Mouse (Mus musculus): ENCODE measurements at regions not wholly inside any gene's neighbourhood (a gene's known extent, or its start where the extent isn't known, plus 50 kb on each side); places are given as distances from the start of the nearest gene placed in this dataset.
A peak's percentile ranks its signal among the peaks of the same experiment; 100 is the strongest.

DNA sequence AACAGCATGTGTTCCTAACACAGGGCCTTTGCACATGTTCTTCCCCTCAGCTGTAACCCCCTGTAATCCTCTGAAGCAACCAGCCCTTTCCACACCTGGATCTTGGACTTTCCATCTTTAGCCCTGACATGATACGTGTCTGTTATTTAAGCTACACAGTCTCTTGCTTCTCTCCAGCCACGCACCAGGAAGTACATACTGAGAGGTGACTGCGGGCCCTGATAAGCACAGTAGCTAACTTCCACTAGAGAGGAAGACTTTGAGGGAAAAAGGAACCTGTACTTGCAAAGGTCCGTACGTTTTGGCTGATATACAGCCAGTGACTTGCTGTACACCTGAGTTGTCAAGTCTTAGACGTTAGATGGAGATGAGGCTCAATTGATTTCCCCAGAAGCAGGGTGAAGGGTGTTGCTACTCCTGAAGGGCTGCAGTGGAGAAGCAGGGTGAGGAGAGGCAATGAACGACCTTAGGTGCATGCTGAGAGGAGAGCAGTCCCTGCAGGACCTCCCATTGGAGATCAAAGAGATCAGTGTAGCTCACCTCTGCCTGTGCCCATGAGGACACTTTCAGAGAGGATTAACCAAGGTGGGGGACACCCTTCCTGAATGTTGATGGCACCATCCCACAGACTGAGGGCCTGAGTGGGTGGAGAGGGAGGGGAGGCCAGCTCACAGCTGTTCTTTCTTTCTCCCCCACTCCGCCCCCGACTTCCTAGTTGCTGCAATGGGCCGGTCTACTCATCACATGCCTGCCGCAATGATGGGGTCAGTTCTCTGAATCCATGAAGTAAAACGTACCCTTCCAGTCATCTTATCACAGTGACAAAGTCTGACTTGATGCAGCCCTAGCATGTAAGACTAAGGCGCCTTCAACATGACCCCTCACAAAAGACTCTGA lies 88.1 kb downstream of the Tomm20 start (continued):
- TF ChIP-seq MAFK (IDR thresholded peaks at IDR 0.05; ENCODE audit: borderline replicate concordance, low read depth, low read length): no peak
- TF ChIP-seq MYB (IDR thresholded peaks at IDR 0.05; ENCODE audit: low read depth, low read length): no peak
- 0 out of 2 replicates have a peak, but pooled peaks have one; percentile 25 for TF ChIP-seq RCOR1 (IDR thresholded peaks at IDR 0.05; ENCODE audit: low read depth, low read length)
- TF ChIP-seq JUND (IDR thresholded peaks at IDR 0.05; ENCODE audit: low read depth, low read length): no peak
- no peak for TF ChIP-seq TBP (IDR thresholded peaks at IDR 0.05; ENCODE audit: low read depth, low read length)
- TF ChIP-seq ZNF384 (IDR thresholded peaks at IDR 0.05; ENCODE audit: low read depth, low read length): no peak
- TF ChIP-seq UBTF (IDR thresholded peaks at IDR 0.05; ENCODE audit: borderline replicate concordance, insufficient read depth, low read depth, low read length): no peak
- peak; percentile 60 for TF ChIP-seq ELF1 (IDR thresholded peaks at IDR 0.05; ENCODE audit: low read depth, low read length)
- TF ChIP-seq MAX (IDR thresholded peaks at IDR 0.05; ENCODE audit: low read length): no peak
- TF ChIP-seq CHD1 (IDR thresholded peaks at IDR 0.05; ENCODE audit: low read depth, low read length): no peak
- TF ChIP-seq MAZ (IDR thresholded peaks at IDR 0.05; ENCODE audit: low read depth, low read length): no peak
- TF ChIP-seq ZKSCAN1 (IDR thresholded peaks at IDR 0.05; ENCODE audit: low read depth, low read length): no peak
- no peak for TF ChIP-seq MYC (IDR thresholded peaks at IDR 0.05; ENCODE audit: low read depth, low read length)
- no peak for TF ChIP-seq ZC3H11A (IDR thresholded peaks at IDR 0.05; ENCODE audit: low read depth, low read length)
- TF ChIP-seq EP300 (IDR thresholded peaks at IDR 0.05; ENCODE audit: low read depth in 1 of 2, low read length in 2 of 2): peak; percentile 49 to 64; a peak in 3 of 4 replicates
- TF ChIP-seq GABPA (IDR thresholded peaks at IDR 0.05; ENCODE audit: low read depth, low read length): no peak
- TF ChIP-seq ETS1 (IDR thresholded peaks at IDR 0.05; ENCODE audit: low read depth, low read length): peak; percentile 66; the same call in 1 of the 2 replicates
- TF ChIP-seq MEF2A (IDR thresholded peaks at IDR 0.05; ENCODE audit: extremely low read depth, insufficient replicate concordance, low read depth, low read length, poor library complexity, severe bottlenecking): no peak
- TF ChIP-seq TCF12 (IDR thresholded peaks at IDR 0.05; ENCODE audit: low read depth, low read length): peak; percentile 25; the same call in 1 of the 2 replicates

DNA sequence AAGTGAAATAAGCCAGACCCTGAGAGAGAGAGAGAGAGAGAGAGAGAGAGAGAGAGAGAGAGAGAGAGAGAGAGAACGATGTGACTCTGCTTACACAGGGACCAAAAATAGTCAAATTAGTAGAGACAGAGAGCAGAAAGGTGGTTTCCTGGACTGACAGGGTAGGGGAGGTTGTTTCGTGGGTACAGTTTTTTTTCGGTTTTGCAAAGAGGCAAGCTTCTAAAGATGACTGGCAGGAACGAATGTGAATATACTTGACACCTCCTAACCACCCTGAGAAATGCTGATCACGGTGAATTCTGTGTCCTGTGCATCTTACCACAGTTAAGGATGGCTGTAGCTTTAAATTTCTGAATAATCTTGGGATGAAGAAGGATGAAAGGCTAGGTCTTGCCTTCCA lies 89.7 kb downstream of the Tomm20 start:
- Histone ChIP-seq H3K4me1 (ENCODE audit: control insufficient read depth in 1 of 2, insufficient read depth in 2 of 2, low read length in 2 of 2) (peaks cover 14 to 43% of the 10 kb centered on the region in 2 experiments), H3K36me3 (ENCODE audit: control insufficient read depth in 1 of 2, insufficient read depth in 2 of 2, low read length in 2 of 2) (peaks cover 0 to 28% of the 10 kb centered on the region in 2 experiments; a peak in 2 of 4 replicates), H3K79me2 (ENCODE audit: control insufficient read depth, insufficient read depth, low read length, poor library complexity) (no peaks in the 10 kb centered on the region), H3K9ac (ENCODE audit: control insufficient read depth, low read depth, low read length, poor library complexity, severe bottlenecking) (no peak overlapping the region), H3K27me3 (ENCODE audit: control insufficient read depth in 1 of 2, insufficient read depth in 2 of 2, low read length in 2 of 2) (no peaks in the 10 kb centered on the region), H3K4me3 (ENCODE audit: control insufficient read depth in 1 of 2, insufficient read depth in 1 of 2, low read depth in 2 of 2, low read length in 2 of 2) (no peak overlapping the region), H3K27ac (ENCODE audit: control insufficient read depth, low read depth, low read length) (no peak overlapping the region), H3K9me3 (replicated peaks; ENCODE audit: insufficient read depth, low read length) (no peaks in the 10 kb centered on the region)
- no peak for DNase-seq (ENCODE audit: low read depth, low spot score)
- TF ChIP-seq MAFK (IDR thresholded peaks at IDR 0.05; ENCODE audit: borderline replicate concordance, low read depth, low read length): 0 out of 2 replicates have a peak, but pooled peaks have one; percentile 11
- TF ChIP-seq ZMIZ1 (IDR thresholded peaks at IDR 0.05; ENCODE audit: low read depth, low read length): no peak
- TF ChIP-seq ZC3H11A (IDR thresholded peaks at IDR 0.05; ENCODE audit: low read depth, low read length): no peak
